In genomic region chr9:41861136-41861535, GRCm38 (mm10) we compare ENCODE assay signal across 9 mouse cellular contexts.
DNase-seq lines count a peak whose midpoint lies in the region; ATAC-seq and TF ChIP-seq lines count a peak whose summit lies in the region.
"Had no signal": no experiment of that assay in that cellular context is flagged by ENCODE, and none has a peak within 500 bp of the region (broad histone marks: within the 10 kb centered on the region; RNA-seq: fewer than 3 reads in every experiment).

No protein-coding gene starts in this region.

- peak overlapping the region; percentile 42 for H3K4me2 ChIP-seq in heart, postnatal 0 days (ENCODE audit: low read depth, low read length)
- peak overlapping the region; percentile 31 for H3K4me2 ChIP-seq in embryonic facial prominence, embryonic 15.5 days (replicated peaks)
- H3K4me2 ChIP-seq in intestine, embryonic 15.5 days (replicated peaks), result peak overlapping the region; percentile 34
- peak overlapping the region; percentile 32; the same call in 1 of the 2 replicates for H3K4me2 ChIP-seq in neural tube, embryonic 12.5 days (replicated peaks)

- H3K36me3 ChIP-seq in heart, postnatal 0 days (replicated peaks; ENCODE audit: control insufficient read depth, insufficient read depth, low read length), result no peaks in the 10 kb centered on the region
- no peaks in the 10 kb centered on the region for H3K36me3 ChIP-seq in heart, adult 2 months (ENCODE audit: control insufficient read depth, insufficient read depth, low read length)
- H3K36me3 ChIP-seq in embryonic facial prominence, embryonic 15.5 days, result no peaks in the 10 kb centered on the region
- no peaks in the 10 kb centered on the region for H3K36me3 ChIP-seq in intestine, embryonic 15.5 days
- no peaks in the 10 kb centered on the region for H3K36me3 ChIP-seq in neural tube, embryonic 12.5 days
- H3K36me3 ChIP-seq in thymus, adult 2 months (ENCODE audit: control insufficient read depth, insufficient read depth, low read length), result no peaks in the 10 kb centered on the region

- peak overlapping the region; percentile 57 for H3K27ac ChIP-seq in heart, postnatal 0 days (ENCODE audit: low read depth)
- H3K27ac ChIP-seq in heart, adult 2 months, result no peak overlapping the region
- H3K27ac ChIP-seq in embryonic facial prominence, embryonic 15.5 days (replicated peaks), result peak overlapping the region; percentile 89
- peak overlapping the region; percentile 81 for H3K27ac ChIP-seq in intestine, embryonic 15.5 days
- peak overlapping the region; percentile 51; the same call in 1 of the 2 replicates for H3K27ac ChIP-seq in neural tube, embryonic 12.5 days
- H3K27ac ChIP-seq in thymus, adult 2 months (ENCODE audit: control insufficient read depth, insufficient read depth, low read length), result no peak overlapping the region
- no peak overlapping the region for H3K27ac ChIP-seq in gastrocnemius, adult 2 months

- H3K9ac ChIP-seq in heart, postnatal 0 days (replicated peaks; ENCODE audit: low read depth, low read length), result 0 out of 2 replicates have a peak overlapping the region, but pooled peaks have one; percentile 14
- H3K9ac ChIP-seq in heart, adult 2 months (ENCODE audit: low read depth, low read length), result no peak overlapping the region
- H3K9ac ChIP-seq in embryonic facial prominence, embryonic 15.5 days, result no peak overlapping the region
- H3K9ac ChIP-seq in intestine, embryonic 15.5 days, result no peak overlapping the region
- no peak overlapping the region for H3K9ac ChIP-seq in neural tube, embryonic 12.5 days

- peaks cover 17% of the 10 kb centered on the region for H3K4me1 ChIP-seq in heart, postnatal 0 days (ENCODE audit: control insufficient read depth, insufficient read depth)
- H3K4me1 ChIP-seq in heart, adult 2 months (ENCODE audit: control insufficient read depth, insufficient read depth, low read length), result no peaks in the 10 kb centered on the region
- peaks cover 30% of the 10 kb centered on the region for H3K4me1 ChIP-seq in embryonic facial prominence, embryonic 15.5 days
- H3K4me1 ChIP-seq in intestine, embryonic 15.5 days (replicated peaks), result peaks cover 19% of the 10 kb centered on the region
- peaks cover 35% of the 10 kb centered on the region for H3K4me1 ChIP-seq in neural tube, embryonic 12.5 days
- no peaks in the 10 kb centered on the region for H3K4me1 ChIP-seq in thymus, adult 2 months (replicated peaks; ENCODE audit: control insufficient read depth, insufficient read depth, low read length)

- TF ChIP-seq POLR2A in heart, adult 2 months (IDR thresholded peaks at IDR 0.05; ENCODE audit: insufficient read depth, low read depth, low read length), result no peak
- no peak for TF ChIP-seq POLR2A in thymus, adult 2 months (IDR thresholded peaks at IDR 0.05; ENCODE audit: control insufficient read depth, extremely low read depth, insufficient read depth, low read length, poor library complexity)

- TF ChIP-seq CTCF in heart, postnatal 0 days (IDR thresholded peaks at IDR 0.05; ENCODE audit: low read depth), result peak; percentile 10; the same call in 1 of the 2 replicates
- no peak for TF ChIP-seq CTCF in heart, adult 2 months (IDR thresholded peaks at IDR 0.05)
- no peak for TF ChIP-seq CTCF in thymus, adult 2 months (IDR thresholded peaks at IDR 0.05; ENCODE audit: borderline replicate concordance, control insufficient read depth, extremely low read depth, insufficient read depth, low read length, poor library complexity)
- TF ChIP-seq CTCF in gastrocnemius, adult 2 months (IDR thresholded peaks at IDR 0.05), result no peak

- H3K79me2 ChIP-seq in heart, adult 2 months (replicated peaks; ENCODE audit: control insufficient read depth, insufficient read depth, low read length), result no peaks in the 10 kb centered on the region

- WGBS in heart, postnatal 0 days, result 44% methylated on average over 5 of the region's 5 CpGs
- 63% methylated on average over 5 of the region's 5 CpGs for WGBS in heart, adult 2 months
- 18% methylated on average over 5 of the region's 5 CpGs for WGBS in embryonic facial prominence, embryonic 15.5 days
- WGBS in intestine, embryonic 15.5 days, result 39% methylated on average over 5 of the region's 5 CpGs
- WGBS in neural tube, embryonic 12.5 days, result 50% methylated on average over 5 of the region's 5 CpGs
- 74% methylated on average over 5 of the region's 5 CpGs for WGBS in thymus, adult 2 months

- no peak for TF ChIP-seq EP300 in heart, postnatal 0 days (IDR thresholded peaks at IDR 0.05; ENCODE audit: low read depth)
- TF ChIP-seq EP300 in heart, adult 2 months (IDR thresholded peaks at IDR 0.05; ENCODE audit: insufficient read depth, low read depth, low read length), result no peak

- intact Hi-C loops in heart, adult 2 months (cut with DNase I), result no loop called here
- intact Hi-C loops in gastrocnemius, adult 2 months (cut with DNase I), result no loop called here

- H3K27me3 ChIP-seq in heart, postnatal 0 days (ENCODE audit: control insufficient read depth, insufficient read depth, low read length), result no peaks in the 10 kb centered on the region
- H3K27me3 ChIP-seq in heart, adult 2 months (ENCODE audit: control insufficient read depth, insufficient read depth, low read length), result no peaks in the 10 kb centered on the region
- no peaks in the 10 kb centered on the region for H3K27me3 ChIP-seq in embryonic facial prominence, embryonic 15.5 days
- no peaks in the 10 kb centered on the region for H3K27me3 ChIP-seq in intestine, embryonic 15.5 days (replicated peaks)
- no peaks in the 10 kb centered on the region for H3K27me3 ChIP-seq in neural tube, embryonic 12.5 days (replicated peaks)
- H3K27me3 ChIP-seq in thymus, adult 2 months (ENCODE audit: control insufficient read depth, insufficient read depth, low read length), result no peaks in the 10 kb centered on the region

- DNase-seq in heart, postnatal 0 days (ENCODE audit: low spot score), result peak; percentile 10
- no peak for DNase-seq in heart, adult 2 months
- DNase-seq in thymus, adult 2 months, result no peak
- DNase-seq in gastrocnemius, adult 2 months, result no peak
- no peak for DNase-seq in kidney, postnatal 25 days

- H3K9me3 ChIP-seq in heart, postnatal 0 days (replicated peaks; ENCODE audit: control insufficient read depth, low read length), result no peaks in the 10 kb centered on the region
- H3K9me3 ChIP-seq in embryonic facial prominence, embryonic 15.5 days (replicated peaks), result no peaks in the 10 kb centered on the region
- no peaks in the 10 kb centered on the region for H3K9me3 ChIP-seq in intestine, embryonic 15.5 days
- H3K9me3 ChIP-seq in neural tube, embryonic 12.5 days, result no peaks in the 10 kb centered on the region

- peak overlapping the region; percentile 9; the same call in 1 of the 2 replicates for H3K4me3 ChIP-seq in heart, postnatal 0 days (ENCODE audit: low read depth, low read length)
- no peak overlapping the region for H3K4me3 ChIP-seq in heart, adult 2 months
- no peak overlapping the region for H3K4me3 ChIP-seq in embryonic facial prominence, embryonic 15.5 days (replicated peaks)
- H3K4me3 ChIP-seq in intestine, embryonic 15.5 days (replicated peaks), result no peak overlapping the region
- H3K4me3 ChIP-seq in neural tube, embryonic 12.5 days, result no peak overlapping the region
- no peak overlapping the region for H3K4me3 ChIP-seq in thymus, adult 2 months (ENCODE audit: control insufficient read depth, insufficient read depth, low read length)
- no peak overlapping the region for H3K4me3 ChIP-seq in gastrocnemius, adult 2 months
- H3K4me3 ChIP-seq: erythroblast, embryonic 14.5 days had no signal

- 0 out of 2 replicates have a peak, but pooled peaks have one; percentile 22 for ATAC-seq in heart, postnatal 0 days (ENCODE audit: insufficient read depth, low read depth)
- ATAC-seq in embryonic facial prominence, embryonic 15.5 days (ENCODE audit: insufficient number of reproducible peaks, low FRiP score, low TSS enrichment, low read depth), result peak; percentile 40
- ATAC-seq in intestine, embryonic 15.5 days, result peak; percentile 50
- no peak; the same call in none of the 2 replicates for ATAC-seq in neural tube, embryonic 12.5 days (ENCODE audit: low FRiP score, low read depth)

Comparison
In these comparisons a context has a peak if more than half of its experiments do, and no peak if none do; other contexts are left out.
1. H3K27ac ChIP-seq: peak in heart, postnatal 0 days (single experiment), embryonic facial prominence, embryonic 15.5 days (single experiment), intestine, embryonic 15.5 days (single experiment) and neural tube, embryonic 12.5 days (single experiment); none in heart, adult 2 months (single experiment), thymus, adult 2 months (single experiment) and gastrocnemius, adult 2 months (single experiment).
2. Peak in every context shown above with its lines, with median percentiles within 50 percentile points of each other: H3K4me2 ChIP-seq.